Mouse (Mus musculus): ENCODE measurements around the gene Gsdma. TPM values are rescaled to one million over a fixed set of nuclear protein-coding genes. Genes with fewer than 3 reads are reported as not detected.
"Not testable (repeated sequence)": the region's sequence is repeated elsewhere in the genome, so short reads cannot be mapped to it uniquely, and the experiment has no call there.

The Gsdma gene
- polyA plus RNA-seq, 1 experiment: not detected

DNA sequence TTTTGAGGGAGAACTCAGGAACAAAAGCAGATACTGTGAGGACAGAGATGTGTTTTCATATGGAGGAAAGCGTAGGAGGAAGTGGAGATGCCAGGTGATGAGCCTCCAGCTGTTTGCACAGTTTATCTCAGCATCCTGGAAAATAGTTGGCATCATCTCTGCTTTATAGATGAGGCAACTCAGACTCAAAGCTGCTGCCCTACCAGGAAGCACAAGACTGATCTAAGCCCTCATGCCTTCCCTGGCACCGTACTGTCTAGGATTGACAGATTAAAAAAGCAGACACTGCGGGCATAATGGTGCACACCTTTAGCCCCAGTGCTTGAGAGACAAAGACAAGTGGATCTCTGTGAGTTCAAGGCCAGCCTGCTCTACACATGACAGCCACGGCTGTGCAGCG, 33.5 kb upstream of the Gsdma start:
- TF ChIP-seq MYOG (IDR thresholded peaks at IDR 0.05; ENCODE audit: control insufficient read depth, extremely low read depth, insufficient read length) (no peak), USF1 (IDR thresholded peaks at IDR 0.05; ENCODE audit: low read depth) (no peak), MAX (IDR thresholded peaks at IDR 0.05) (no peak), CTCF (IDR thresholded peaks at IDR 0.05; ENCODE audit: control insufficient read depth, insufficient read depth, insufficient read length) (no peak)
- Histone ChIP-seq H3K79me3 (ENCODE audit: low read depth) (no peaks in the 10 kb centered on the region), H3K27me3 (ENCODE audit: control insufficient read depth, insufficient read depth, insufficient read length) (peaks cover 50% of the 10 kb centered on the region), H3K79me2 (ENCODE audit: control insufficient read depth, insufficient read depth) (no peaks in the 10 kb centered on the region), H3ac (ENCODE audit: control insufficient read depth, insufficient read length, low read depth) (no peak overlapping the region), H3K36me3 (ENCODE audit: control insufficient read depth, insufficient read depth) (no peaks in the 10 kb centered on the region), H3K4me3 (ENCODE audit: insufficient read depth, poor library complexity, severe bottlenecking) (no peak overlapping the region)

DNA sequence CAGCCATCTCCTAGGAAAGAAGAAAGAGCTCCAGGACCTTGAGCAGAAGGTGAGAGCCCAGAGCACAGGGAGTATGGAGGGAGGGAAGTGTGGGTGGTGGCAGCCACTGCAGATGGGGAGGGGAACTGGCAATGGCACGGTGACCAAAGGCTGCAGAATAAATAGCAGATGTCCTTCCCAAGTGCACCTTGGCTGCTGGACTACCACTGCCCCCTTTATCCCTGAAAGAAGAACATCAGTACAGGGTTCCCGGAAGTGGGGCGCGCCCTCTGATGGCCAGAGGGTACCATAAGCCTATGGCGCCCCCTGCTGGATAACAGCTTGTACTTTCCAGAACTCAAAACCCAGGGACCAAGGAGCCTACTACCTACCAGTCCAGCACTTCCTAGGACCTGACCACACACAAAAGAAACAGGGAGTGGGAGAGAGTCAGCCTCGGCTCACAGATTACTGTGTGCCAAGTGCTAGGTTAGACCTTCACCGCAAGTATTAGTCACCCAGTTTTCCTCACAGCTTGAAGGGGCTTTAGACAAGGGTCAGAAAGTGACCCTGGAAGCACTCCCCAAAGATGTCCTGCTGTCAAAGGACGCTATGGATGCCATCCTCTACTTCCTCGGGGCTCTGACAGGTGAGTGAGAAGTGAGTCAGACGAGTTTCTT, 28.7 kb upstream of the Gsdma start:
- H3K4me3 ChIP-seq (ENCODE audit: insufficient read depth, poor library complexity, severe bottlenecking); H3ac ChIP-seq (ENCODE audit: control insufficient read depth, insufficient read length, low read depth); H3K79me2 ChIP-seq (ENCODE audit: control insufficient read depth, insufficient read depth); H3K79me3 ChIP-seq (ENCODE audit: low read depth); H3K36me3 ChIP-seq (ENCODE audit: control insufficient read depth, insufficient read depth): not testable (repeated sequence)
- H3K27me3 ChIP-seq (ENCODE audit: control insufficient read depth, insufficient read depth, insufficient read length): peaks cover 35% of the 10 kb centered on the region

GRCm38 (mm10) chr11:98637501-98637900, 26.6 kb upstream of the Gsdma start:
- peaks cover 33% of the 10 kb centered on the region for H3K27me3 ChIP-seq (ENCODE audit: control insufficient read depth, insufficient read depth, insufficient read length)

DNA sequence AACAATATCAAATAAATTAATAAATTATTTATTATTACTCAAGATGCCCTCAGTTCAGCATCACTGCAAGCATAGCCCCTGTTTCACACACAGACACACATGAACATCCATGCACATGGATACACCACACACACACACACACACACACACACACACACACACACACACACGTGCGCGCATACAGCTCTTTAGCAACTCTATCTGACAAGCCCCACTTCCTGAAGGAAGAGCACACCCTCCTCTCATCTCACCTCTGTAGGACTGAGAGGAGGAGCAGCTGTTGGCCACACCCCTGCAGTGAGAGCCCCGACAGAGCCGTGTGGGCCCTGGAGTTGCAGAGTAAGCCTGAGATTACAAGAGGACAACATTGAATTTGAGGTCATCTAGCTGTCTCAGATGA, 24.1 kb upstream of the Gsdma start:
- no peak overlapping the region for H3K4me3 ChIP-seq (ENCODE audit: insufficient read depth, poor library complexity, severe bottlenecking)
- no peaks in the 10 kb centered on the region for H3K36me3 ChIP-seq (ENCODE audit: control insufficient read depth, insufficient read depth)
- no peaks in the 10 kb centered on the region for H3K79me3 ChIP-seq (ENCODE audit: low read depth)
- peaks cover 23% of the 10 kb centered on the region for H3K27me3 ChIP-seq (ENCODE audit: control insufficient read depth, insufficient read depth, insufficient read length)
- TF ChIP-seq USF1 (IDR thresholded peaks at IDR 0.05; ENCODE audit: low read depth) (no peak), MYOD1 (IDR thresholded peaks at IDR 0.05; ENCODE audit: control insufficient read depth, insufficient read length, low read depth) (no peak), MYOG (IDR thresholded peaks at IDR 0.05; ENCODE audit: control insufficient read depth, extremely low read depth, insufficient read length) (no peak), MAX (IDR thresholded peaks at IDR 0.05) (no peak), CEBPB (IDR thresholded peaks at IDR 0.05; ENCODE audit: low read depth) (no peak), FOSL1 (IDR thresholded peaks at IDR 0.05; ENCODE audit: insufficient read depth, low read length, poor library complexity, severe bottlenecking) (no peak), CTCF (IDR thresholded peaks at IDR 0.05; ENCODE audit: control insufficient read depth, insufficient read depth, insufficient read length) (no peak)
- H3ac ChIP-seq (ENCODE audit: control insufficient read depth, insufficient read length, low read depth): no peak overlapping the region
- H3K79me2 ChIP-seq (ENCODE audit: control insufficient read depth, insufficient read depth): no peaks in the 10 kb centered on the region

More at GRCm38 (mm10) chr11:98637501-98637900, 26.6 kb upstream of the Gsdma start:
- no peak overlapping the region for H3K4me3 ChIP-seq (ENCODE audit: insufficient read depth, poor library complexity, severe bottlenecking)
- no peaks in the 10 kb centered on the region for H3K79me2 ChIP-seq (ENCODE audit: control insufficient read depth, insufficient read depth)
- no peaks in the 10 kb centered on the region for H3K36me3 ChIP-seq (ENCODE audit: control insufficient read depth, insufficient read depth)
- H3K79me3 ChIP-seq (ENCODE audit: low read depth): no peaks in the 10 kb centered on the region
- no peak overlapping the region for H3ac ChIP-seq (ENCODE audit: control insufficient read depth, insufficient read length, low read depth)
- TF ChIP-seq USF1 (IDR thresholded peaks at IDR 0.05; ENCODE audit: low read depth) (no peak), CEBPB (IDR thresholded peaks at IDR 0.05; ENCODE audit: low read depth) (no peak), MYOG (IDR thresholded peaks at IDR 0.05; ENCODE audit: control insufficient read depth, extremely low read depth, insufficient read length) (no peak)

GRCm38 (mm10) chr11:98644757-98645156, 19.4 kb upstream of the Gsdma start:
- Histone ChIP-seq H3K79me3 (ENCODE audit: low read depth) (no peaks in the 10 kb centered on the region), H3K27me3 (ENCODE audit: control insufficient read depth, insufficient read depth, insufficient read length) (peaks cover 47% of the 10 kb centered on the region), H3K79me2 (ENCODE audit: control insufficient read depth, insufficient read depth) (no peaks in the 10 kb centered on the region), H3K4me3 (ENCODE audit: insufficient read depth, poor library complexity, severe bottlenecking) (no peak overlapping the region), H3K36me3 (ENCODE audit: control insufficient read depth, insufficient read depth) (no peaks in the 10 kb centered on the region), H3ac (ENCODE audit: control insufficient read depth, insufficient read length, low read depth) (no peak overlapping the region)
- TF ChIP-seq CTCF (IDR thresholded peaks at IDR 0.05; ENCODE audit: control insufficient read depth, insufficient read depth, insufficient read length) (no peak), MAX (IDR thresholded peaks at IDR 0.05) (no peak), USF1 (IDR thresholded peaks at IDR 0.05; ENCODE audit: low read depth) (no peak), FOSL1 (IDR thresholded peaks at IDR 0.05; ENCODE audit: insufficient read depth, low read length, poor library complexity, severe bottlenecking) (no peak), MYOD1 (IDR thresholded peaks at IDR 0.05; ENCODE audit: control insufficient read depth, insufficient read length, low read depth) (no peak), MYOG (IDR thresholded peaks at IDR 0.05; ENCODE audit: control insufficient read depth, extremely low read depth, insufficient read length) (no peak)

DNA sequence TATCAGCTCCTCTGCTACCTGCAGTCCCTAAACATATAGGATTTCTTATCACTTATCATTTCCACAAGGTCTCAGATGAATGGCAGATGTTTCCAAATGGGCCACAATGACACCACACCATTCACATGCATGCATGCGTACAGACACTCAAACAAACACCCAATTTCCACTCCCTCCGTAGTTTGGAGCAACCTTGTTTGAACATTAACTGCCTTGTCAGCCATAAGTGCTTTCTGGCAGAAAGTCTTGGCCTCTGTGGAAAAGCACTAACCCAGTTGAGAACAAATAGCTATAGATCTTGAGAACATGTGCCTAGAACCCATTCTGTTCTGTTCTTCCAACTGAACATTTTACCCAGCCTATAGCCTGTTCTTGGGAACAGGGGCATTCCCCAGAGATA, 18.2 kb upstream of the Gsdma start:
- Histone ChIP-seq H3ac (ENCODE audit: control insufficient read depth, insufficient read length, low read depth) (no peak overlapping the region), H3K4me3 (ENCODE audit: insufficient read depth, poor library complexity, severe bottlenecking) (no peak overlapping the region), H3K27me3 (ENCODE audit: control insufficient read depth, insufficient read depth, insufficient read length) (peaks cover 51% of the 10 kb centered on the region), H3K79me3 (ENCODE audit: low read depth) (no peaks in the 10 kb centered on the region), H3K36me3 (ENCODE audit: control insufficient read depth, insufficient read depth) (no peaks in the 10 kb centered on the region), H3K79me2 (ENCODE audit: control insufficient read depth, insufficient read depth) (no peaks in the 10 kb centered on the region)
- TF ChIP-seq MAX (IDR thresholded peaks at IDR 0.05) (no peak), FOSL1 (IDR thresholded peaks at IDR 0.05; ENCODE audit: insufficient read depth, low read length, poor library complexity, severe bottlenecking) (no peak)

Measured in C2C12 (cell line).